Mouse (Mus musculus) liver, adult 2 months (tissue): ENCODE measurements around the gene Dnmbp.

ENCODE experiments used
- CTCF ChIP-seq: fragments of 200-500 bp; IDR thresholded peaks from 2 replicates; pipeline ENCODE4 v1.5.1; 2011; ENCODE audit warnings: low read depth, low read length, control low read depth
- POLR2A ChIP-seq: fragments of 200-500 bp; IDR thresholded peaks from 2 replicates; pipeline ENCODE4 v1.6.1; 2011; ENCODE audit warnings: low read length, control low read depth; ENCODE audit not compliant: insufficient read depth; ENCODE audit errors: extremely low read depth

DNA sequence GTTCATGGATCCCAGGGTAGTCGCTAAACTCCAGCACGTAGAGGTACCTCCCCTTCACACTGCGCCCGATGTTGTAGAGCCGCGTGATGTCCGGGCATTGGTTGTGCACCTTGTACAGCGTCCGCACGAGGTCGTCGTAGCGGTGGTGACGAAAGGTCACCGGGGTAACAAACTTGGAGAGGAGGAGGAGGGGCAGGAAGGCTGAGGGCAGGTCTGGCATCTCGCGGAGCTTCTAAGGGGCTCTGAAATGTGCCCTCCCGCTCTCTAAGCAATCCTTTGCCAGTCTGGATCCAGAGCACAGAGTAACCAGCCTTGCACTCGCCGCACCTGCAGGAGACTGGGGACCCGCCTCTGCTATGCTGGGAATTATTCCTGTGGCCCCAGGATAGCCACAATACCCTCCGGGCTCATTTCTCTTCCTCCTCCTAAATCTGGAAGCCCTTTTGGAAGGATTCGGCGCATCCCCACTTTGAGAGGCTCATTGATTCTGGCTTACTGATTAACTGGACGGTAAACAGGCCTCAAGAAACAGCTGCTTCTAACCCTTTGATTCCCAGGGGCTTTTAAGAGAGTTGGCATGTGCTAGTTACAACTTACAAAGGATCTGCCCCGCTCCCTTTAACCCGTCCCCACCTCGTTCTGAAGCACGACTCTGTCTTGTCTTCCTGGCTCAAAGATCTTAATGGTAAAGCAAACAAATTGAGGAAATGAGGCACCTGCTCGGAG is 46.2 kb upstream of the Dnmbp start, which contains the start of gene Cpn1:
- TF ChIP-seq POLR2A = peak; percentile 50; the same call in 1 of the 2 replicates
- peak; percentile 32; the same call in 1 of the 2 replicates for TF ChIP-seq CTCF
